Mouse (Mus musculus) heart, postnatal 0 days (tissue): ENCODE data around the gene Ascl3. TPM values are rescaled to one million over a fixed set of nuclear protein-coding genes. Genes with fewer than 3 reads are reported as not detected.

Experiments used
- ATAC-seq: fragments of 200-750 bp; cut with Nextera tagmentation; 2 replicates; pipeline ENCODE4 v1.8.0; 2017; ENCODE audit warnings: low read depth, moderate number of reproducible peaks, moderate library complexity; ENCODE audit not compliant: insufficient read depth
- DNase-seq: peaks from one replicate; pipeline ENCODE4 v3.0.0-alpha.2; 2016; ENCODE audit warnings: low spot score
- H3K27ac ChIP-seq: fragments of 300-500 bp; sonication (generic); 2 replicates; pipeline ENCODE4 v1.5.1; 2014; ENCODE audit warnings: low read depth, mild to moderate bottlenecking
- H3K27me3 ChIP-seq: fragments of 300-500 bp; sonication (generic); 2 replicates; pipeline ENCODE4 v1.6.1; 2014; ENCODE audit warnings: low read length, mixed read lengths; ENCODE audit not compliant: control insufficient read depth, insufficient read depth
- H3K36me3 ChIP-seq: fragments of 300-500 bp; sonication (generic); replicated peaks from 2 replicates; pipeline ENCODE4 v1.6.1; 2014; ENCODE audit warnings: low read length, mixed read lengths; ENCODE audit not compliant: control insufficient read depth, insufficient read depth
- H3K4me1 ChIP-seq: fragments of 300-500 bp; sonication (generic); 2 replicates; pipeline ENCODE4 v1.6.1; 2014; ENCODE audit warnings: antibody characterized with exemption; ENCODE audit not compliant: control insufficient read depth, insufficient read depth
- H3K4me2 ChIP-seq: fragments of 300-500 bp; sonication (generic); 2 replicates; pipeline ENCODE4 v1.6.1; 2014; ENCODE audit warnings: low read depth, mild to moderate bottlenecking, low read length, moderate library complexity
- H3K4me3 ChIP-seq: fragments of 300-500 bp; sonication (generic); 2 replicates; pipeline ENCODE4 v1.5.1; 2014; ENCODE audit warnings: low read depth, low read length
- H3K9ac ChIP-seq: fragments of 300-500 bp; sonication (generic); replicated peaks from 2 replicates; pipeline ENCODE4 v1.6.1; 2014; ENCODE audit warnings: low read depth, low read length, mixed read lengths
- H3K9me3 ChIP-seq: fragments of 300-500 bp; sonication (generic); replicated peaks from 2 replicates; pipeline ENCODE4 v1.6.1; 2016; ENCODE audit warnings: low read length; ENCODE audit not compliant: control insufficient read depth
- CTCF ChIP-seq: IDR thresholded peaks from 2 replicates; pipeline ENCODE4 v1.5.1; 2016; ENCODE audit warnings: antibody characterized with exemption, control low read depth, low read depth
- EP300 ChIP-seq: IDR thresholded peaks from 2 replicates; pipeline ENCODE4 v1.6.1; 2016; ENCODE audit warnings: antibody characterized with exemption, low read depth
- WGBS: fragments of 180-500 bp; shearing (Covaris S2); extraction: QIAGEN DNeasy Blood & Tissue Kit; methylation state at CpG from one replicate; pipeline ENCODE4 v1.1.7; 2014; 5-methylcytosine and 5-hydroxymethylcytosine counted together
- polyA plus RNA-seq: library from polyadenylated mRNA; unstranded; fragments of >200 nt; fragmentation: Nextera tagmentation; extraction: Ambion mirVana; gene quantifications from 2 replicates; pipeline ENCODE4 v1.2.1, GENCODE M21; 2015
- total RNA-seq: library from RNA; depleted of rRNA; stranded (reverse); fragments of >200 nt; gene quantifications from 2 replicates; pipeline ENCODE4 v1.2.3, GENCODE M21; 2014; ENCODE audit warnings: low replicate concordance

Ascl3 gene
- total and polyA plus RNA-seq, 2 experiments from 2014 or later: not detected

DNA sequence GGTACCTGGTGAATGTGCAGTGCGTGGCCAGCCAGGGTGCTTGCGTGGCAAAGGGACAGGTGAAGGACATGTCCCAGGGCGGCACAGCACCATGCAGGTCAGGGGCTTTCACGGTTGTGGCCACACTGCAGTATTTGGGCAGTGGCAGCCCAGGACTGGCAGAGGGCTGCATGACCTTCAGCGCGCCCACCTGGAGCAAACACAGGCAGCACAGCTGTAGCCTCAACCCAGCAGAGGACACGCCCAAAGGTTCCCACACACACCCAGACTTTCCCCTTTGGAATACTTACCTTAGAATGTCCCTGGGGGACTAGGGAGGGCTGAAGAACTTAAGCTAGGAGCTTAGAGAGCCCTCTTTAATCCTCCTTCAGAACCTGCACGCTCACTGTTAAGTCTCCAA, 8.4 kb downstream of the Ascl3 start:
- Histone ChIP-seq H3K4me3 (no peak overlapping the region), H3K27me3 (no peaks in the 10 kb centered on the region), H3K4me1 (no peaks in the 10 kb centered on the region), H3K27ac (no peak overlapping the region), H3K9ac (no peak overlapping the region), H3K36me3 (no peaks in the 10 kb centered on the region), H3K4me2 (no peak overlapping the region), H3K9me3 (no peaks in the 10 kb centered on the region)
- TF ChIP-seq EP300: no peak
- TF ChIP-seq CTCF: no peak
- ATAC-seq (no peak), DNase-seq (no peak)
- 89% methylated on average over 8 of the region's 8 CpGs for WGBS

DNA sequence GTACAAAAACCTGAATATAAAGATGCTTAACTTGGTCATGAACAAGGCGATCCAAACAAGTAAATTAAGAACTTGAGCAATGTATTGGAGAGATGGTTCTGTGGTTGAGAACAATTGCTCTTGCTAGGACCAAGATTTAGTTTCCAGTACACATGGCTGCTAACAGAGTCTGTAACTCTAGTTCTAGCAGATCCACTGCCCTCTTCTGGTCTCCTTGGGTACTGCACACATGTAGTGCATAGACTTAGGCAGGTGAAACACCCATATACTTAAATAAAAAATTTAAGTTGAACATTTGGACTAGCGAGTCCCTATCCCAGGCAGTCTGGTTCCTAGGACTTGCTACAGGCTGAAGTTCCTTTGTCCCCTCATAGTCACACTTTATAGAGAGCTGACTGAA, 8.9 kb downstream of the Ascl3 start:
- WGBS: 90% methylated on average over 2 of the region's 2 CpGs
- no peak for ATAC-seq

DNA sequence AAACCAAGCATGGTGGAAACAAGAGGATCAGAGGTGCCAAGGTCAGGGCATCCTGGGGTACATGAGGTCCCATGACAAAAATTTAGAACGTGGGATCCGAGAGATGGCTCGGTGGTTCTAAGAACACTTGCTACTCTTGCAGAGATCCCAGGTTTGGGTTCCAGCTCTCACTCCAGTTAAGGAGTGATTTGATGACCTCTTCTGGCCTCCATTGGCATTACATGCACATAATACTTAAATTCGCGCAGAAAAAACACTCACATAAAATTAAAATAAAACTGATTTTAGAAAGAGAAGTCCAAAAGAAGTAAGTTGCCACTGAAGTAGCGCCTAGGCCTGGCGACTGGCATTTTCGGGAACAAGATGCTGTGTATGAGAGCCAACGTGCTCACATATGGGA, 12.2 kb downstream of the Ascl3 start:
- ATAC-seq (no peak), DNase-seq (peak; percentile 42)
- Histone ChIP-seq H3K27ac (no peak overlapping the region), H3K9me3 (no peaks in the 10 kb centered on the region), H3K27me3 (no peaks in the 10 kb centered on the region), H3K4me1 (no peaks in the 10 kb centered on the region), H3K9ac (no peak overlapping the region), H3K4me2 (no peak overlapping the region), H3K36me3 (no peaks in the 10 kb centered on the region), H3K4me3 (no peak overlapping the region)
- 49% methylated on average over 9 of the region's 9 CpGs for WGBS
- TF ChIP-seq EP300: no peak
- TF ChIP-seq CTCF: peak; percentile 50

More for the DNA sequence above, 8.9 kb downstream of the Ascl3 start:
- no peak for DNase-seq
- Histone ChIP-seq H3K4me1 (no peaks in the 10 kb centered on the region), H3K4me2 (no peak overlapping the region), H3K36me3 (no peaks in the 10 kb centered on the region), H3K4me3 (no peak overlapping the region), H3K9me3 (no peaks in the 10 kb centered on the region), H3K9ac (no peak overlapping the region), H3K27me3 (no peaks in the 10 kb centered on the region), H3K27ac (no peak overlapping the region)
- TF ChIP-seq CTCF: no peak
- no peak for TF ChIP-seq EP300

DNA sequence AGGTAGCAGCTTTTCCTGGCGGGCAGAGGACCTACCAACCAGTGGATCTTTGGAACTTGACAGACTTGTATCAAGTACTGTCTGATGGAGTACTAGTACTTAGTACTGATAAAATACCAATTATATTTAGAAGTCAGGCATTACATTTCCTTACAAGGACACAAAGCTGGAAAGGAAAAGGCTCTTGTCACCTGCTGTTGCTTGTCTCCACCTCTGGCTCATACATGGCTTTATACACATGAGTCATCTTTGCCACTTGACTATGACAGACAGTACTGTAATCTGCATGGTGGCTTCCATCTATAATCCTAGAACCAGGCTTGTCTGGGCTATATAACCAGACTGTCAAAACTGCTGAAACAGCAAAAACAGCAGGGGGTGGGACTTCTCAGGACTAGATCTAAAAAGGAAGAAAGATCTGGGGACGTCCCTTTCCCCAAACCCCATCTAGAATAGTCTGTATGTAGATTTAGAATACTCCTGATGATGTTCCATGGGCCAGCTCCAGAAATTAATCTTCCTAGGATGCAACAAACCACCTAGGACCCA, 18.0 kb downstream of the Ascl3 start:
- no peak for ATAC-seq
- 80% methylated on average over 2 of the region's 2 CpGs for WGBS
- H3K9me3 ChIP-seq: no peaks in the 10 kb centered on the region
- H3K9ac ChIP-seq: no peak overlapping the region
- H3K4me2 ChIP-seq: no peak overlapping the region
- H3K4me1 ChIP-seq: peaks cover 12% of the 10 kb centered on the region; the same call in 1 of the 2 replicates
- no peak for DNase-seq
- H3K27me3 ChIP-seq: no peaks in the 10 kb centered on the region
- TF ChIP-seq CTCF (no peak), EP300 (no peak)
- peaks cover 14% of the 10 kb centered on the region for H3K36me3 ChIP-seq
- no peak overlapping the region for H3K27ac ChIP-seq
- no peak overlapping the region for H3K4me3 ChIP-seq

DNA sequence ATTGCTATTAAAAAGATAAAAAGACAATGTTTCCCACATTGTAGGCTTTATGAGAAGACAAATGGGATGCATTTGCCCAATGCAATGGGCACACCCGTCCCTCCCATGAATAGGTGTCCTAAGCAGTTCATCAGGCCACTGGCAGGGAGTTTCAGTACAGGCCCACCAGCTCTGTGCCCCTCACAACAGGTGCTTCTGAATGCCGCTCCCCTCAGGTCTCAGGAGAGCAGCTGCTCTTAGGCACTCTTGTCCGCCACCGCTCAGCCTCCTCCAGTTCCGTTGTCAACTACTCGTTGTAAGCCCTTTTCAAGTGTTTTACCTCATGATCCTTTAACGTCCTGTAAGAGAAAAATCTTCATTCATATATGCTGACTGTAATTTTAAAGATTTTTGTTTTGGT, 19.3 kb downstream of the Ascl3 start:
- Histone ChIP-seq H3K9me3 (no peaks in the 10 kb centered on the region), H3K36me3 (peaks cover 14% of the 10 kb centered on the region), H3K4me2 (no peak overlapping the region), H3K27ac (no peak overlapping the region), H3K4me1 (peaks cover 16% of the 10 kb centered on the region; the same call in 1 of the 2 replicates), H3K4me3 (no peak overlapping the region), H3K27me3 (no peaks in the 10 kb centered on the region), H3K9ac (no peak overlapping the region)
- no peak for DNase-seq
- WGBS: 91% methylated on average over 7 of the region's 7 CpGs
- ATAC-seq: no peak
- TF ChIP-seq EP300: no peak
- TF ChIP-seq CTCF: no peak

DNA sequence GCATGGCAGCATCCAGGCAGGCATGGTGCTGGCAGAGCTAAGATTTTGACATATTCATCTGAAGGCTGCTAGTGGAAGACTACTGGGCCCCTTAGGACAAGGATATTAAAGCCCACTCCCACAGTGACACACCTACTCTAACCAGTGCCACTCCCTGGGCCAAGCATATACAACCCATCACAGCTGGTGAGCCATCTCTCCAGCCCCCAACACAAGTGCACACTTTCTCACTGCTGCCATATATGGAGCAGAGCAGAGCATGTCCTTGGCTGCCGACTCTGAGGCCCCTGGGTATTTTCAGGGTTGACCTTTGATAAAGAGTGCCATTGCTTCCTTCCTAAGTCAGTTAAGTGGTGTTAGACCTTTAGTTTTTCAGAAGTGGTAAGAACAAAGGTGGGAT, 21.5 kb downstream of the Ascl3 start:
- DNase-seq (peak; percentile 9), ATAC-seq (no peak)
- H3K27me3 ChIP-seq: no peaks in the 10 kb centered on the region
- H3K9ac ChIP-seq: no peak overlapping the region
- peak overlapping the region; percentile 82 for H3K27ac ChIP-seq
- H3K4me2 ChIP-seq: no peak overlapping the region
- WGBS: 8% methylated on average over 1 of the region's 1 CpGs
- no peak overlapping the region for H3K4me3 ChIP-seq
- peaks cover 16% of the 10 kb centered on the region; the same call in 1 of the 2 replicates for H3K4me1 ChIP-seq
- peaks cover 14% of the 10 kb centered on the region for H3K36me3 ChIP-seq
- H3K9me3 ChIP-seq: no peaks in the 10 kb centered on the region
- TF ChIP-seq CTCF: no peak
